Mouse (Mus musculus): ENCODE measurements at regions not wholly inside any gene's neighbourhood (a gene's known extent, or its start where the extent isn't known, plus 50 kb on each side); places are given as distances from the start of the nearest gene placed in this dataset.

DNA sequence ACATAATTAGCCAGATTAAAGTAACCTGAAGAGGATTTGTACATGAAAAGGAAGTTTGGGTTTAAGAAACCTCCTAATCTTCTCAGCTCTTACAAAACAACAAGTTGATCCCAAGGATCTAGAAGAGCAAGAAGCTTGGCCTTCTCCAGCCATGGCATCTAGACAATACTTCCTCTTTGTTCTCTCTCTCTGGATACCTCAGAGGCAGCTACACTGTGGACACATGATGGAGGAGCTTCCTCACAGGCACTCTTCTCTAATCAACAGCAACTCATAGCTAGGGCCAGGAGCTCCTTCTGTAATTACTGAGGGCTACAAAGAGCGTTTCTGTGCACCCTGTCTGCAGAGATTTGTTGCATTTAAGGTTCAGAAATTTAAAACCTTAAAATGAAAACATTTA, 79.9 kb downstream of the Ccdc71l start:
- TF ChIP-seq CTCF (IDR thresholded peaks at IDR 0.05; ENCODE audit: control insufficient read depth, insufficient read depth, insufficient replicate concordance, low read depth, low read length) (no peak), POLR2A (IDR thresholded peaks at IDR 0.05; ENCODE audit: control insufficient read depth, low read depth, low read length) (no peak)
